Mouse (Mus musculus): ENCODE measurements at regions not wholly inside any gene's neighbourhood (a gene's known extent, or its start where the extent isn't known, plus 50 kb on each side); places are given as distances from the start of the nearest gene placed in this dataset.

- TF ChIP-seq CTCF (IDR thresholded peaks at IDR 0.05; ENCODE audit: low read depth, low read length) = no peak
- TF ChIP-seq POLR2AphosphoS5 (IDR thresholded peaks at IDR 0.05; ENCODE audit: insufficient replicate concordance, low read depth, low read length) = no peak
- TF ChIP-seq GATA1 (IDR thresholded peaks at IDR 0.05; ENCODE audit: borderline replicate concordance, low read length) = no peak
Measured at GRCm38 (mm10) chr8:91872278-91873115, 70.6 kb upstream of the Irx3 start.
